Mouse (Mus musculus) neural tube, postnatal 0 days (tissue): ENCODE data around the gene Tbrg4. TPM values are rescaled to one million over a fixed set of nuclear protein-coding genes. Genes with fewer than 3 reads are reported as not detected.

Source experiments
- polyA plus RNA-seq: library from polyadenylated mRNA; unstranded; fragments of >200 nt; fragmentation: Nextera tagmentation; extraction: Ambion mirVana; gene quantifications from 2 replicates; pipeline ENCODE4 v1.2.1, GENCODE M21; 2015

Gene Tbrg4
- polyA plus RNA-seq = 27.1 and 28.0 TPM in 2 replicates

GRCm38 (mm10) chr11:6625478-6626387 is at the start of gene Tbrg4:
TSS of gene Tbrg4 (minus strand) at chr11:6626067.

GRCm38 (mm10) chr11:6658271-6658670 is 32.4 kb upstream of the Tbrg4 start, which contains the start of gene Ramp3:
TSS of gene Ramp3 (plus strand) at chr11:6658521.

GRCm38 (mm10) chr11:6638537-6638936 is 12.7 kb upstream of the Tbrg4 start, which contains the start of gene Wap:
TSS of gene Wap (minus strand) at chr11:6638637.

GRCm38 (mm10) chr11:6605491-6606399 is 20.1 kb downstream of the Tbrg4 start, which contains the start of gene Nacad:
TSS of gene Nacad (minus strand) at chr11:6606053.

Other genes starting within 250 kb of the Tbrg4 start
- 31.1 and 33.3 TPM in 2 replicates for gene Zmiz2, start 237.0 kb downstream of the Tbrg4 start, polyA plus RNA-seq
- gene Ppia, start 210.6 kb downstream of the Tbrg4 start, polyA plus RNA-seq = 5,012 and 5,631 TPM in 2 replicates
- gene H2afv, start 181.6 kb downstream of the Tbrg4 start, polyA plus RNA-seq = 149 and 163 TPM in 2 replicates
- 17.7 and 19.8 TPM in 2 replicates for gene Purb, start 150.2 kb downstream of the Tbrg4 start, polyA plus RNA-seq
- 0.29 and 0.31 TPM in 2 replicates for gene Myo1g, start 105.1 kb downstream of the Tbrg4 start, polyA plus RNA-seq
- gene Ccm2, start 79.2 kb downstream of the Tbrg4 start, polyA plus RNA-seq = 77.6 and 87.2 TPM in 2 replicates
- gene Nacad, start 20.0 kb downstream of the Tbrg4 start, polyA plus RNA-seq = 54.5 and 57.5 TPM in 2 replicates
- not detected in 2 replicates for gene Wap, start 12.6 kb upstream of the Tbrg4 start, polyA plus RNA-seq
- 29.0 and 30.2 TPM in 2 replicates for gene Ramp3, start 32.5 kb upstream of the Tbrg4 start, polyA plus RNA-seq
- gene Gm11983, start 211.6 kb upstream of the Tbrg4 start, polyA plus RNA-seq = not detected in 2 replicates